Mouse (Mus musculus) stomach, embryonic 14.5 days (tissue): ENCODE measurements around the gene Pgbd1. TPM values are rescaled to one million over a fixed set of nuclear protein-coding genes. Genes with fewer than 3 reads are reported as not detected.
"Not testable (repeated sequence)": the region's sequence is repeated elsewhere in the genome, so short reads cannot be mapped to it uniquely, and the experiment has no call there.

Source experiments
- ATAC-seq: fragments of 200-750 bp; cut with Nextera tagmentation; 2 replicates; pipeline ENCODE4 v1.8.0; 2017; ENCODE audit warnings: low read depth, moderate TSS enrichment; ENCODE audit not compliant: insufficient number of reproducible peaks, insufficient read depth, low FRiP score
- H3K27ac ChIP-seq: fragments of 300-500 bp; sonication (generic); 2 replicates; pipeline ENCODE4 v1.5.1; 2014; ENCODE audit warnings: mild to moderate bottlenecking, low read length, moderate library complexity, mixed read lengths
- H3K27me3 ChIP-seq: fragments of 300-500 bp; sonication (generic); 2 replicates; pipeline ENCODE4 v1.6.1; 2014; ENCODE audit warnings: low read length, control low read depth, mixed read lengths; ENCODE audit not compliant: control insufficient read depth, insufficient read depth
- H3K36me3 ChIP-seq: fragments of 300-500 bp; sonication (generic); 2 replicates; pipeline ENCODE4 v1.6.1; 2014; ENCODE audit warnings: mild to moderate bottlenecking, control low read depth, low read length, moderate library complexity, mixed read lengths; ENCODE audit not compliant: control insufficient read depth, insufficient read depth
- H3K4me1 ChIP-seq: fragments of 300-500 bp; sonication (generic); 2 replicates; pipeline ENCODE4 v1.6.1; 2014; ENCODE audit warnings: low read length, control low read depth, mixed read lengths; ENCODE audit not compliant: control insufficient read depth, insufficient read depth
- H3K4me2 ChIP-seq: fragments of 300-500 bp; sonication (generic); replicated peaks from 2 replicates; pipeline ENCODE4 v1.6.1; 2014; ENCODE audit warnings: low read depth, low read length, control low read depth
- H3K4me3 ChIP-seq: fragments of 300-500 bp; sonication (generic); 2 replicates; pipeline ENCODE4 v1.5.1; 2014; ENCODE audit warnings: low read depth, low read length, control low read depth
- H3K9ac ChIP-seq: fragments of 300-500 bp; sonication (generic); replicated peaks from 2 replicates; pipeline ENCODE4 v1.6.1; 2014; ENCODE audit warnings: low read depth, mild to moderate bottlenecking, control low read depth, low read length, moderate library complexity, mixed read lengths
- H3K9me3 ChIP-seq: fragments of 300-500 bp; sonication (generic); 2 replicates; pipeline ENCODE4 v1.6.1; 2016; ENCODE audit warnings: low read depth, low read length, control low read depth; ENCODE audit not compliant: control insufficient read depth
- WGBS: fragments of 180-500 bp; shearing (Covaris S2); extraction: QIAGEN DNeasy Blood & Tissue Kit; methylation state at CpG from one replicate; pipeline ENCODE4 v1.1.7; 2014; 5-methylcytosine and 5-hydroxymethylcytosine counted together
- polyA plus RNA-seq: library from polyadenylated mRNA; unstranded; fragments of >200 nt; fragmentation: Nextera tagmentation; extraction: Ambion mirVana; gene quantifications from 2 replicates; pipeline ENCODE4 v1.2.1, GENCODE M21; 2014

Gene Pgbd1
- 2.3 and 3.1 TPM in 2 replicates for polyA plus RNA-seq

- no peaks in the 10 kb centered on the region for H3K9me3 ChIP-seq
- WGBS, result under 1% methylated on average over 32 of the region's 32 CpGs
Observed at GRCm38 (mm10) chr13:21440503-21441206, at the start of gene Pgbd1. Gene Pgbd1 (minus strand): TSS chr13:21441058.

GRCm38 (mm10) chr13:21486881-21487280, 46.0 kb upstream of the Pgbd1 start:
- ATAC-seq, result no peak
- Histone ChIP-seq H3K4me3 (no peak overlapping the region), H3K27ac (no peak overlapping the region), H3K9ac (no peak overlapping the region), H3K9me3 (no peaks in the 10 kb centered on the region; the same call in 1 of the 2 replicates), H3K27me3 (no peaks in the 10 kb centered on the region), H3K36me3 (peaks cover 6% of the 10 kb centered on the region), H3K4me1 (no peaks in the 10 kb centered on the region), H3K4me2 (no peak overlapping the region)
- 85% methylated on average over 1 of the region's 1 CpGs for WGBS

More at GRCm38 (mm10) chr13:21440503-21441206, at the start of gene Pgbd1:
- Histone ChIP-seq H3K9ac (peak within 1 kb of the TSS; percentile 52), H3K27ac (peak within 1 kb of the TSS; percentile 78), H3K27me3 (no peaks in the 10 kb centered on the region), H3K4me2 (peak within 1 kb of the TSS; percentile 86), H3K4me3 (peak within 1 kb of the TSS; percentile 51), H3K36me3 (peaks cover 22% of the 10 kb centered on the region), H3K4me1 (0 out of 2 replicates have a peak, but pooled peaks cover 3% of the 10 kb centered on the region)
- peak; percentile 89 for ATAC-seq

GRCm38 (mm10) chr13:21478759-21479670, 38.2 kb upstream of the Pgbd1 start, which contains the start of the genes Zkscan4 and Gm10065:
Gene Zkscan4 (plus strand): TSS chr13:21478907.
Gene Gm10065 (minus strand): TSS chr13:21479441.
- not testable (repeated sequence) for H3K36me3 ChIP-seq, H3K4me1 ChIP-seq, H3K9me3 ChIP-seq, H3K27me3 ChIP-seq
- Histone ChIP-seq H3K27ac (peak within 1 kb of the TSS; percentile 53; the same call in 1 of the 2 replicates), H3K4me3 (peak within 1 kb of the TSS; percentile 44), H3K9ac (peak within 1 kb of the TSS; percentile 34; the same call in 1 of the 2 replicates), H3K4me2 (peak within 1 kb of the TSS; percentile 53)
- ATAC-seq, result peak; percentile 74; the same call in 1 of the 2 replicates
- 4% methylated on average over 31 of the region's 31 CpGs for WGBS

GRCm38 (mm10) chr13:21472427-21472826, 31.6 kb upstream of the Pgbd1 start:
- H3K4me3 ChIP-seq, result no peak overlapping the region
- no peak overlapping the region for H3K9ac ChIP-seq
- H3K4me2 ChIP-seq, result no peak overlapping the region
- H3K36me3 ChIP-seq, result no peaks in the 10 kb centered on the region
- H3K27ac ChIP-seq, result no peak overlapping the region
- no peak for ATAC-seq
- H3K9me3 ChIP-seq, result no peaks in the 10 kb centered on the region
- WGBS, result 35% methylated on average over 4 of the region's 4 CpGs
- no peaks in the 10 kb centered on the region for H3K27me3 ChIP-seq
- H3K4me1 ChIP-seq, result no peaks in the 10 kb centered on the region

GRCm38 (mm10) chr13:21469097-21469496, 28.2 kb upstream of the Pgbd1 start:
- peak overlapping the region; percentile 88; the same call in 1 of the 2 replicates for H3K4me2 ChIP-seq
- H3K27me3 ChIP-seq, result no peaks in the 10 kb centered on the region

GRCm38 (mm10) chr13:21468061-21469019, 27.5 kb upstream of the Pgbd1 start, which contains the start of gene Nkapl:
Gene Nkapl (minus strand): TSS chr13:21468509.
- Histone ChIP-seq H3K9ac (peak within 1 kb of the TSS; percentile 64), H3K4me1 (no peaks in the 10 kb centered on the region), H3K9me3 (no peaks in the 10 kb centered on the region), H3K4me3 (peak within 1 kb of the TSS; percentile 56), H3K36me3 (no peaks in the 10 kb centered on the region), H3K27me3 (no peaks in the 10 kb centered on the region), H3K4me2 (peak within 1 kb of the TSS; percentile 88), H3K27ac (no peak within 1 kb of the TSS)
- WGBS, result under 1% methylated on average over 54 of the region's 54 CpGs
- ATAC-seq, result peak; percentile 99

More at GRCm38 (mm10) chr13:21469097-21469496, 28.2 kb upstream of the Pgbd1 start:
- 37% methylated on average over 9 of the region's 9 CpGs for whole genome bisulfite sequencing
- Histone ChIP-seq H3K9ac (no peak overlapping the region), H3K27ac (no peak overlapping the region), H3K4me1 (no peaks in the 10 kb centered on the region), H3K36me3 (no peaks in the 10 kb centered on the region), H3K4me3 (no peak overlapping the region), H3K9me3 (no peaks in the 10 kb centered on the region)
- no peak for ATAC-seq

- no peak overlapping the region for H3K9ac ChIP-seq
- no peaks in the 10 kb centered on the region for H3K27me3 ChIP-seq
- no peak for ATAC-seq
- H3K36me3 ChIP-seq, result no peaks in the 10 kb centered on the region
- no peak overlapping the region for H3K4me2 ChIP-seq
- no peaks in the 10 kb centered on the region for H3K9me3 ChIP-seq
- 88% methylated on average over 10 of the region's 10 CpGs for WGBS
- H3K4me1 ChIP-seq, result no peaks in the 10 kb centered on the region
- H3K4me3 ChIP-seq, result no peak overlapping the region
- no peak overlapping the region for H3K27ac ChIP-seq
Observed at GRCm38 (mm10) chr13:21467336-21467735, 26.5 kb upstream of the Pgbd1 start.
